Mouse (Mus musculus): ENCODE measurements around the gene Arl15. TPM values are rescaled to one million over a fixed set of nuclear protein-coding genes. Genes with fewer than 3 reads are reported as not detected.

The Arl15 gene
- polyA plus RNA-seq, 1 experiment, result 10.1 TPM

DNA sequence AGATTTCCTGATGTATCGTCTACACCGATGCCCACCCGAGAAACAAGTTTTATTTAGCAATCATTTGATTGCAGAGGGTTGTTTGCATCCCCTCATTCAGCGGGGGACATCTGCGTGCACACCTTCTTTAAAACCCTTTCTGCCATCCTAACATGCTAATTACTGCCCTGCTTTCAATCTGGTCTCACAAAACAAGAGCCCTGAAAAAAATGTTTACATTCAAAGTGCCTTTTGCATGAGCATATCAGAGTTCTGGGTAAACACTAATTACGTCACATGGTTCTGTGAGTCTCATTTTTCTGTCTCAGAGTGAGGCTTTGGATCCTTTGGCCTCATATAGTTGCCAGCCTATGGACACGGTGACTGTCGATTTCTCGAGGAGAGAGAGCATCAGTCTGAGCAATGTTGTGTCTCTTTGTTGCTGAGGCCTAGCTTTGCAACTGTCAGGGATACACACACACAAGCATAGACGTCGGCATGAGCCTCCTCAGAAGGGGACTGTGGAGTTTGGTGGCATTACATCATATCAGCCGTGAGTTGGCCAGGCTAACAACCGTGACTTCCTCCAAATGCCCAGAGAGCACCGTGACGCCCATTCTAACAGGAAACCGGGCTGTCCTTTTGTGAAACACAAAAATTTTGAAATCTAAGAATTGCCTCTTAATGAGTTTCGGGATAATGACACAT is 283.4 kb downstream of the Arl15 start:
- Histone ChIP-seq H3K4me1 (ENCODE audit: control insufficient read depth, insufficient read depth, low read length) (peaks cover 7% of the 10 kb centered on the region), H3K27ac (ENCODE audit: insufficient read depth, low read depth, low read length) (no peak overlapping the region), H3K4me3 (ENCODE audit: insufficient read depth, low read length) (no peak overlapping the region)
- no peak for TF ChIP-seq POLR2A (IDR thresholded peaks at IDR 0.05; ENCODE audit: borderline replicate concordance, low read depth, low read length)

DNA sequence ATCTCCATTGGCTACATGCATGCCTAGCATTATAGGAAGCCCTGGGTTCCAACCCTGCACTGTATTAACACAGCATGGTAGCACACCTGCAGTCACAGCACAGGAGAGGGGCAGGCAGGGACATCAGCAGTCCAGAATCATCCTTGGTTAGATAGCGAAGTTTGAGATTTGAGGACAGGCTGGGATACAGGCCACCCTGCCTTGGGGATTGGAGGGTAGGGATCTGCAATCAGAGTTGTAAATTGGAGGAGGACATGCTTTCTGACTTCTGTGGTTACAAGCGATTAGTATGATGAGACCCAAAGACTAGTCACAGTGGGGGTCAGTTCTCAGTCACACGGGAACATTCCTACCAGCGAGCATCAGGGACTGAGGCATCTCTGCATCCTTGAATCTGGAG is 284.5 kb downstream of the Arl15 start:
- H3K27ac ChIP-seq (ENCODE audit: insufficient read depth, low read depth, low read length), result no peak overlapping the region
- H3K4me1 ChIP-seq (ENCODE audit: control insufficient read depth, insufficient read depth, low read length), result peaks cover 7% of the 10 kb centered on the region
- TF ChIP-seq POLR2A (IDR thresholded peaks at IDR 0.05; ENCODE audit: borderline replicate concordance, low read depth, low read length) (no peak), CTCF (IDR thresholded peaks at IDR 0.05; ENCODE audit: low read depth, low read length) (no peak)
- no peak overlapping the region for H3K4me3 ChIP-seq (ENCODE audit: insufficient read depth, low read length)

DNA sequence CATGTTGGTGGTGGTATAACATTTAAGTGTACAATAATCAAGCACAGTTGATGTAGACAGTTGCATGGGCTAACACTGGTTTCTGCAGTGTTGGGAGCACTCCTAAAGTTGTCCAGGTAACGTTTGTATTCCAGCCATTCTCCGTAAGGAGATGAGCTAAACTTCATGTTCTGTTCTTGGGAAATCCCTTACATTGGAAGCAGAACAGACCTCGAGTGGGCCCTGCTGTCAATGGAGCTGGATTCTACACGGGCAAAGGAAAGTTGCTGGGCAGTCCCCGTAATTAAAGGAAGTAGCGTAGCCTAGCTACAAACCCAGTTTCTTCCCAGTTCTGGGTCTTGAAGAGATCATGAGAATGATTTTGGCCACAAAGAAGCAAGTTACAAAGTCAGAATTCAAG is 285.4 kb downstream of the Arl15 start:
- no peak for TF ChIP-seq POLR2A (IDR thresholded peaks at IDR 0.05; ENCODE audit: borderline replicate concordance, low read depth, low read length)
- no peak for TF ChIP-seq CTCF (IDR thresholded peaks at IDR 0.05; ENCODE audit: low read depth, low read length)
- Histone ChIP-seq H3K4me1 (ENCODE audit: control insufficient read depth, insufficient read depth, low read length) (peaks cover 7% of the 10 kb centered on the region), H3K27ac (ENCODE audit: insufficient read depth, low read depth, low read length) (no peak overlapping the region), H3K4me3 (ENCODE audit: insufficient read depth, low read length) (no peak overlapping the region)

DNA sequence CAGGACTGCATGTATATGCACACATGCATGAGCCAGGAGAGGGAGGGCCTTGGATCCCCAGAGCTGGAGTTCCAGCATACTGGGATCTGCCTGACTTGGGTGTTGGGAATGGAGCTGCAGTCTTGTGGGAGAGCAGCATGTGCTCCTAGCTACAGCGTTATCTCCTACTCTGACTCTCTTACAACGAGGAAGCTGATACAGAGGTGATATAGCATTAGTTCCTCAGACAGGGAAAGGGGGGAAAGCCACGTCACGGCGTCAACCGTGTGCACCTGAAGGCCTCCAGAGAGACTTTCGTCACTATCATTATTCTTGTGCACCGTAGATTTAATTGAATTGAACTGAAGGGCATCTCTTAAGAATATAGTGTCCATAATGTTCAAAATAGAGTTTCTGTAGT is 286.2 kb downstream of the Arl15 start:
- H3K4me1 ChIP-seq (ENCODE audit: control insufficient read depth, insufficient read depth, low read length), result peaks cover 7% of the 10 kb centered on the region

DNA sequence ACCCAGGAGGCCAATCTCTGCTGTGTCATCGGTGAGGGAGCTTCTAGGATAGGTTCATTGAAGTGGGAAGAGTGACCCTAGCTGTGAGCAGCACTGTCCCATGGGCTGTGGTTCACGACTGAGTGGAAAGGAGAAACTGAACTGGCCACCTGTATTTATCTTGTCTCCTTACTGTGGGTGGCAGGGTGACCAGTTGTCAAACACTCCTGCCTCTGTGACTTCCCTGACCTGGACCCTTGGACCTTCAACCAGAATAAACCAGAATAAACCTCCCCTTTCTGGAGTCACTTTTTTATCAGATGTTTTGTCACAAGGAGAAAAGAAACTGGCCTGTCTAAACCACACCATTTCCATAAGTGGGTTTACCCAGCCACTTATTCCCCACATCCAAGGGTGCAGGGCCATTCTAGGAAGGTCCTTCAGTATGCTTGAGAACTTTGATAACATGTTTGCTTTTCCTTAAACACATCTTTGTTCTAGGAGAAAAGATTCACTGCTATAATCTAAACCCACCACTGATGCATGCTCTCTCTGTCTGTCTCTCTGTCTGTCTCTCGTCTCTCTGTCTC is 289.3 kb downstream of the Arl15 start:
- Histone ChIP-seq H3K4me1 (ENCODE audit: control insufficient read depth, insufficient read depth, low read length) (0 out of 2 replicates have a peak, but pooled peaks cover 2% of the 10 kb centered on the region), H3K4me3 (ENCODE audit: insufficient read depth, low read length) (no peak overlapping the region), H3K27ac (ENCODE audit: insufficient read depth, low read depth, low read length) (no peak overlapping the region)
- TF ChIP-seq CTCF (IDR thresholded peaks at IDR 0.05; ENCODE audit: low read depth, low read length), result no peak
- no peak for TF ChIP-seq POLR2A (IDR thresholded peaks at IDR 0.05; ENCODE audit: borderline replicate concordance, low read depth, low read length)

More for the DNA sequence above, 286.2 kb downstream of the Arl15 start:
- Histone ChIP-seq H3K4me3 (ENCODE audit: insufficient read depth, low read length) (no peak overlapping the region), H3K27ac (ENCODE audit: insufficient read depth, low read depth, low read length) (no peak overlapping the region)
- TF ChIP-seq POLR2A (IDR thresholded peaks at IDR 0.05; ENCODE audit: borderline replicate concordance, low read depth, low read length) (no peak), CTCF (IDR thresholded peaks at IDR 0.05; ENCODE audit: low read depth, low read length) (no peak)

DNA sequence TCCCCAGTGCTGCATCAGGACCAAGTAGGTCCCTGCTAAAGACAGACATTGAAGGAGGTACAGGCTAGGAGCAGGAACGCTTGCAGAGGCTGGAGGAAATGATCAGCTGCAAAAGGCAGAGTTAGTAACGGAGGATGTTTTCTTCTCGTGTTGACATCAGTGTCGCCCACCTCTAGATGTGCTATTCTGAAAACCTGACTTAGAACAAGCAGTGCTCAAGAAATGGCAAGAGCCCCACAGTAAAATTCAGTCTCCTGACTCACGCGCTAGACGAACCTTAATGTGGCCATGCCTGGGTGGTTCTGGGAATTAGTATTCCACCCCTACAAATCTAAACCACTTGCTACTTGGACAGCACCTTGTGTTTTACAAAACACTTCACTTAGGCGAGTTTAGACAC is 291.1 kb downstream of the Arl15 start:
- Histone ChIP-seq H3K4me3 (ENCODE audit: insufficient read depth, low read length) (no peak overlapping the region), H3K27ac (ENCODE audit: insufficient read depth, low read depth, low read length) (no peak overlapping the region), H3K4me1 (ENCODE audit: control insufficient read depth, insufficient read depth, low read length) (no peaks in the 10 kb centered on the region)
- TF ChIP-seq POLR2A (IDR thresholded peaks at IDR 0.05; ENCODE audit: borderline replicate concordance, low read depth, low read length) (no peak), CTCF (IDR thresholded peaks at IDR 0.05; ENCODE audit: low read depth, low read length) (no peak)

DNA sequence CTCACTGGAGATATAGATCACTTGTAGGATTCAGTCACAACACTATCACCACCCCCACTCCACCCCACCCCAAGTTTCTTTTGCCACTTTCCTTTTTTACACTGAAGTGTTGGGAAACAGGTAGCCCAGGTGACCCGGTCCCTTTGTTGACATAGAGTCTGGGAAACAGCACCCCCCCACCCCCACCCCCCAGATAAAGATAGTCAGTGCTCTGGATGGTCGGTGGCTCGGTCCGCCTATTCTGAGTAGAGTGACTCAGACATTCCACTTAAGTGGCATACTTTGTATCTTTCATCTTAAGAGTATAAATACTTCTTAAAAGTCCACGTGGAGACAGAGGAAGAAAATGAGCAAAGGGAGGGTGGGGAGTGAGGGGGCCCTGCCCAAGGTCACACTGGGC is 292.0 kb downstream of the Arl15 start:
- Histone ChIP-seq H3K4me3 (ENCODE audit: insufficient read depth, low read length) (no peak overlapping the region), H3K27ac (ENCODE audit: insufficient read depth, low read depth, low read length) (no peak overlapping the region), H3K4me1 (ENCODE audit: control insufficient read depth, insufficient read depth, low read length) (no peaks in the 10 kb centered on the region)
- TF ChIP-seq POLR2A (IDR thresholded peaks at IDR 0.05; ENCODE audit: borderline replicate concordance, low read depth, low read length) (no peak), CTCF (IDR thresholded peaks at IDR 0.05; ENCODE audit: low read depth, low read length) (no peak)

DNA sequence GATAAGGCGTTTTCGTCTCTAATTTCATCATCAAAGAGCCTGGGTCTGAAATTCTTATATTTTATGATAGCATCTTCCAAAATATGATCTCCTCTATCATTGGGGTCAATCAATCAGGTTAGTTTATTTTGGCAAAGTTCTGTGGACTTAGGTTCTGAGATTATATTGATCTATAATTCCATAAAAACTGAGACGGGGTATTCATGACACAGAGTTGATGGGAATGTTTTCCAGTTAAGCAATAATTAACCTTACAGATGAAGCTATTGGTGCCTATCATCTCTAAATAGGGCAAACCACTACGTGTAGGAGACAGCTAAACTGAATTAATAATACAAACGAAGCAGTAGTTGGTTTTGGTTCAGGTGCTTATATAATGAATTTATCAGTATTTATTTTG is 292.5 kb downstream of the Arl15 start:
- TF ChIP-seq POLR2A (IDR thresholded peaks at IDR 0.05; ENCODE audit: borderline replicate concordance, low read depth, low read length) (no peak), CTCF (IDR thresholded peaks at IDR 0.05; ENCODE audit: low read depth, low read length) (no peak)
- H3K27ac ChIP-seq (ENCODE audit: insufficient read depth, low read depth, low read length), result no peak overlapping the region
- no peak overlapping the region for H3K4me3 ChIP-seq (ENCODE audit: insufficient read depth, low read length)
- H3K4me1 ChIP-seq (ENCODE audit: control insufficient read depth, insufficient read depth, low read length), result no peaks in the 10 kb centered on the region

DNA sequence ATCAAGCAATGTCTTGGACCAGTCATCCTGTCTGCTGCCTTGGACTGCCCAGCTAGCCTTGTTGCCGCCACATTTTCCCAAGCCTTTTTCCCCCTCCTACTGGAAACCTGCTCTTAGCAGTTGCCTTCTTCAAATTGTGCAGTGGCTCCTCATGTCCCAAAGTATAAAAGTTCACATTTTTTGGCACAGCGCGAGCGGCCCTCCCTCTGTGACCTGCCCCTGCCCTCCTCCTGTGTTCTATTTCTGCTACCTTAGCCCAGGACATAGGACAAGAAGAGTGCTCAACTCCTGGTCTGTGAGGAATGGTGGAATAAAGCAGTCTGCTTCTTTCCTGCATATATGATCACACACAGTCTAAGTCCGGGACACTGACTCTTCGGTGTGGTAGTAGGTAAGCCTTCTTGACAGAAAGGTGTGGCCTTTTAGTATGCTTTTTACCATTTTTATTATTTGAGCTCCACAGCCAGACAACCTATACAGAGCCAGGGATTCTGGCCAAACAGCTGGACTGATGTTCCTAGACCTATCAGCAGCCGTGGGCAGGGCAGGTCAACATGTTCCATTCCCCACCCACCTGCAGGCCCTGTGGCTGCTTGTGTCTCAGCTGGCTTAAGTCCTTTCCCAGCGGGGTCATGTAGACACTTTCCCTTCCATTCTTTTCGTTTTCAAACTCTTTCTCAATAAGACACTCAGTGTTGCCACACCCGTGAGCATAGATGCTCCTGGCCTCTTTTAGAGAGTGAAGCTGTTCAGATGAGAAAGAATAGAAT is 293.6 kb downstream of the Arl15 start:
- Histone ChIP-seq H3K4me3 (ENCODE audit: insufficient read depth, low read length) (no peak overlapping the region), H3K27ac (ENCODE audit: insufficient read depth, low read depth, low read length) (no peak overlapping the region), H3K4me1 (ENCODE audit: control insufficient read depth, insufficient read depth, low read length) (no peaks in the 10 kb centered on the region)
- TF ChIP-seq POLR2A (IDR thresholded peaks at IDR 0.05; ENCODE audit: borderline replicate concordance, low read depth, low read length) (no peak), CTCF (IDR thresholded peaks at IDR 0.05; ENCODE audit: low read depth, low read length) (no peak)

DNA sequence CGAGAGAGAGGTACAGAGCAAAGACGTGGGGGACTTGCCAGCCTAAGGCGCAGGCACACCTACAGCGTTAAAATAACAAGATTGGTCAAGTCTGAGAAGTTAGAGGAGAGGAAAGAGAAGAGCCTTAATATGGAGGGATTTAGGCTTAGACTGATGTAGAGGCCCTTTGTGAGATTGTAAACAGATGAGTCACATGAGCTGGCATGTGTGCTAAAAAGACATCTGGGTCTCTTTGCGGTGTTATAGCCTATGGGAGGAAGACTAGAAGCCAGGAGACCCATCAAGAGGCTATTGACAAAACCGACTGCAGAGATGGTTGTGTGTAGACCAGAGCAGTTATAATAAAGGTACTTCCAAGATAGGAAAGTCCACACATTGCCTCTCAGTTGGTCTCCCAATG is 296.5 kb downstream of the Arl15 start:
- H3K27ac ChIP-seq (ENCODE audit: insufficient read depth, low read depth, low read length), result no peak overlapping the region
- TF ChIP-seq CTCF (IDR thresholded peaks at IDR 0.05; ENCODE audit: low read depth, low read length) (no peak), POLR2A (IDR thresholded peaks at IDR 0.05; ENCODE audit: borderline replicate concordance, low read depth, low read length) (no peak)
- no peaks in the 10 kb centered on the region for H3K4me1 ChIP-seq (ENCODE audit: control insufficient read depth, insufficient read depth, low read length)
- H3K4me3 ChIP-seq (ENCODE audit: insufficient read depth, low read length), result no peak overlapping the region
